Mouse (Mus musculus): ENCODE measurements at regions not wholly inside any gene's neighbourhood (a gene's known extent, or its start where the extent isn't known, plus 50 kb on each side); places are given as distances from the start of the nearest gene placed in this dataset.

GRCm38 (mm10) chr7:134534821-134535220, 135.6 kb upstream of the Dock1 start:
- DNase-seq (ENCODE audit: low spot score), result no peak

DNA sequence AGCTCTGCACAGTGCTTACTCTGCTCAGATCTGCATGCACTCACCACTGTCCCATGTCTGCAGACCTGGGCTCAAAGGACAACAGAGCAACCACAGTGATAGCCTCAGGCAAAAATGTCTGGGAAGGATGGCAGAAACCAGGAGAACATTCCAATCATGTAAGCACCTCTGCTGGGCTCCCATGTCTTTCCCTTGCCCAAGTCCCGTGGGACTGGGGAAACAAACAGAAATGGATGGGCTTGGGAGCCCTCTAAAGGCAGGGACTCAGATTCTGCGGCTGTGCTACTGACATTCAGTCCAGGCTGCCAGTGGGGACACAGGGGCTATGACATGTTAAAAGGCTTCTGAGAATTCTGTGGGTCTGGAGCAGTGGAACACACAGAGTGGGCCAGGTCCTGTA, 128.8 kb upstream of the Dock1 start:
- no peak for DNase-seq (ENCODE audit: low spot score)

DNA sequence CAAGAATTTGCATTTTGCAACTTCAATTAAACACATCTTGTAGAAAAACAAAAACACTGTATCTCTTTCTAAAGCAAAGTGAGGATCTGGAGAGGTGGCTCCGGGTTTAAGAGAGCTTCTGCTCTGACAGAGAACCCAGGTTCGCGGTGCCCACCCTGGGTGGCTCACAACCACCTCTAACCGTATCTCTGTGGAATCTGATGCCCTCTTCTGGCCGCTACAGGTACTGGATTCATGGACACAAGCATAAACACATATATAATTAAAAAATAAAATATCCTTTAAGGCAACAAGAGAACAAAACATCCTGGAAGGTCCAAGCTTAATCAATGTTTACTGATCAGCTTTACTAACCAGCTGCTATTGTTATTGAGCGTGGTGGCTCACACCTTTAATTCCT, 124.3 kb upstream of the Dock1 start:
- DNase-seq (ENCODE audit: low spot score), result no peak

DNA sequence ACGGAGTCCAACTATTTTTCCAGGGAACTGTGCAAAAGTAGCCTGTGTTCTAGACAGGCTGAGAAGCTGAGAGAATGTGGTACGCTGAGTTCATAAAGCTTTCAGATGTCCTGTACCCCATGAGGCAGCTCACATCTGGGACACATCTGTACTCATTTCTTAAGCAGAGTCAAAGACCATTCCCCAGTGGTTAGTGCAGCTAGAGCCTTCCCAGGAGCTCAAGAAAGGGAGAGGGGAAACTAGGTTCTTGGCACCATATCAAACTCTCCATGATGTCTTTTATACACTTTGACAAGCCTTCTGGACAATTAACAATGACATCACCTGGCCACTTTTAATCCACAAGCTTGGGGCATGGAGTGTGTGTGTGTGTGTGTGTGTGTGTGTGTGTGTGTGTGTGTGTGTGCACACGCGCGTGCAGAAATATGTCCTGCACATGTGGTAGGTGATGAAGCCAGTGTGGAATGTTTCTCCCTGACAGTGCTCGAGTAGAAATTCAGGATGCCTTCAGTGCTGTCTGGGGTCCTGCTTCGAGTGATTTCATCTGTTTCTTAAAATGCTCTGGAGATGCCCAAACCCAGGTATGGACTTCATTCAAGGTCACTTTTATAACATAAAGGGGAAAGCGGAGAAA, 121.1 kb upstream of the Dock1 start:
- no peak for DNase-seq (ENCODE audit: low spot score)

DNA sequence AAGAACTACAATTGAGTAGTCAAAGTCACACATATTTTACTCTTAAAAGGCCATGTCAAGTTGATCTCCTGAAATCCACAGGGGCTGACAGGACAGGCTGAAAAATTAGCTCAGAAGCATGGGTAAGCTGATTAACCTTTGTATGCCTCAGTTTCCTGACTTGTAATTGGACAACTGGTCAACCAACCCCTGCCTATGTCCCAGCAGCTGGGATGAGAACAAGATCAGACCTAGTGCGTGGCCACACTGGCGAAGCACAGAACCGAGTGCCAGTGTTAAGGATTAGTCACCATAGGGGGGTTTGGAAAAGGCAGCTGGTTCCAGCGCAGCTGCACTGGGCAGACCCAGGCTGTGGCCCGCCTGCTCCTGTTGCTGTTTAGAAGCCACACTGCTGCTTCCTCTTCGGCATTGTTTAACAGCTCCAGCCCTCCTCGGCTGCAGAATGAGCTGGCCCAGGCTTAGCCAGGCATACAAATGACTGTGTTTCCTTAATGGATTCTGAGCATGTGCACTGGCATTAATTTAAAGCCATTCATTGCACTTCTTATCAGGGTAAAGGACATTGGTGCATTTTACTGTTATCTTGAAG, 120.1 kb upstream of the Dock1 start:
- no peak for DNase-seq (ENCODE audit: low spot score)

DNA sequence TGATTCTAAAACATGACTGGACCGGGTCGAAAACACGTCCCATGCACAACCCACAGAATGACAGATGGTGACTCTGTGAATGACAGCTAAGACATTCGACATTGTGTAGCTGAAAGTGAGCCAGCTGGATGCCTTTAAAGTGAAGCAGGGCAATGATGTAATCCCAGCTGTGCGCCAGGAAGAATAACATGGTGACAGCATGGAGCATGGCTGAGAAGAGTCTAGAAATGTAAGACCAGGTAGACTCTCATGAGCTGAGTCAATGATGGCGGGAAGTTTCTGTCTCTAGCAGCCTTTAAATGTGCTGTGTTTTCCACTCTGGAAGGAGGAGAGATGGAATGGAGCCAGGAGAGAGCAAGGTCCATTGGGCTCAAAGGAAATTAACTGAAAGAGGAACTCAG, 118.4 kb upstream of the Dock1 start:
- DNase-seq (ENCODE audit: low spot score), result no peak

DNA sequence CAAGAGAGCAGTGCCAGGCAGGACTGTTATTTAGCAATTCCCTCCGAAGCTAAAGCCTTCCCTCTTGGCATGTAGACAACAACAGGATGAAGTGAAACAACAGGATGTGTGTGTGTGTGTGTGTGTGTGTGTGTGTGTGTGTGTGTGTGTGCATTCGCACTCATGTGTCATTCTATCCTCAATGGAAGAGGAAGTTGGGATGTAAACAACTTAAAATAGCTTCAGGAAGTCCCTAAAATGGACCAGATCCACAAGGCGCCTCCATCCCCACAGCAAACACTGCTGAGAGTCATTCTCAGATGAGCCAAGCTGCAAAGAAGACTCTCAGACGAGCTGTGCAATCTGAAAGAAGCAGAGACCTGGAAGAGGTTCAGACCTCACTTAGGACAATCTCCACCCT, 114.4 kb upstream of the Dock1 start:
- no peak for DNase-seq (ENCODE audit: low spot score)

DNA sequence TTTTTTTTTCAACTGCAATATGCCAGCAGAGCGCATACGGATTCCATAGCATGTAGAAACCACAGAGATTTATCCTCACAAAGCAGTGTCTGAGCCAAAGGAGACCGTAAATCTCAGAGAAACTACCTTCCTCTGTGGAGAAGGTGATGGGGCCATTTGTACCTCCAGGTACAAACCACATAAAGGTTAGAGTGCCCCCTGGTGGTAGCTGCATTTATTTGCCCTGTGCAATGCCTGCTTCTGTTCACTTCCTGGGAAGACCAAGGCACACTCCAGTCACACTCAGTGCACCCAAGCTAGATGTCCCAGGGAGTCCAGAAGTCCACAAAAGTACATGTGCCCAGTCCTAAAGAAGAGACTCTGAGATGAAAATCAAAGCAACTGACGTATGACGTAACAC, 104.1 kb upstream of the Dock1 start:
- peak; percentile 17 for DNase-seq (ENCODE audit: low spot score)

DNA sequence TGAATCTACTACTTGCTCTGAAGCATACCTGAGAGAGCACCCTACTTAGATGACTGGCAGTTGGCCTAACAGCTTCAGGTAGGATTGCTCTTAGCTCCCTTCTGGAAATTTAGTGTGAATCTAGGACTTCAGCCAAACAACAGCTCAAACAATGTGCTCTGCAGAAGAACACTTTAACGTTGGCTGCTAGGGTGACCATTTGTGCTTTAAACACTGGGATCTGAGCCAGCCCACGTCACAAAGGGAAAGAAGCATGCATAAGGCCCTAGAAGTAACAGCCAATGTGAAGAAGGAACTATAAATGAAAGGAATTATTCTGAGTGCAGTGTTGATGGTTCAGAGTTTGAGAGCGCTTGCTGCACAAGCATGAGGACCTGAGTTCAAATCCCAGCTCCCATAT, 101.2 kb upstream of the Dock1 start:
- no peak for DNase-seq (ENCODE audit: low spot score)

GRCm38 (mm10) chr7:134570176-134570810, 100.2 kb upstream of the Dock1 start:
- DNase-seq (ENCODE audit: low spot score), result no peak

DNA sequence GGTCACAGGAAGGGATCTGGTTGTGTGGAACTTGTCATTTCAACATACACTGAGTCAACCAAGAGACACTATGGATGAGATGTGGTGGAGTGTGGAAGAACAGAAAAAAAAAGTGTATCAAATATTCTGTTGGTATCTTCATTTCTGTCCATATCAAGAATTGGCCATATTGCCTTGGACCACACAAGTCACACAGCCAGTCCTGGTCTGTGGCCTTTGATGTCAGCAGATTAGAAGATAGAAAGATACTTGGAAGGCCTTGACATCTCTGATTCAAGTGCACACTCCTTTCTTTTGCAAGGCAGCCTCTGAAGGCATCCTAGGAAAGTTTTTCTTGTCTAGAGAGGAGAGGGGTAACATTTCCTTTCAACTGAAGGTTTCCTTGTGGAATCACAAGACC, 88.7 kb upstream of the Dock1 start:
- no peak for DNase-seq (ENCODE audit: low spot score)

DNA sequence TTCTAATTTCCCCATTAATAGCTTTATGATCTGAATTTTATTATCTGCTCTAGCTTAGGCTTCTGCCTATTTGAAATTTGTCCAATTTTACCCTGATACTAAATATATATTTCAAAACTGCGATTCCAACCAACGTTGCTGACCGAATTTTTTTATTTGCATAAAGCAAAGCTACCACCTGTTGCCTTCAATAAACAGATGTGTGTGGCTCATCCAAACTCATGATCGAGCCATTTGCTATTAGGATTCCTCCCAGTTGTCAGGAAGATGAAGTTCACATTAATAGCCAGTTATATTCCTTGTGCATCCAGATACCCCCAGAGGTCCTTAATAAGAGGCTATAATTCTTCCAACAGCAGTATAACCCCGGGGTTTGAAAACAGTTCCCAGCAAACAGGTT, 85.0 kb upstream of the Dock1 start:
- no peak for DNase-seq (ENCODE audit: low spot score)

GRCm38 (mm10) chr7:134586990-134587389, 83.5 kb upstream of the Dock1 start:
- no peak for DNase-seq (ENCODE audit: low spot score)

GRCm38 (mm10) chr7:134607886-134608285, 62.6 kb upstream of the Dock1 start:
- peak; percentile 48 for DNase-seq (ENCODE audit: low spot score)

DNA sequence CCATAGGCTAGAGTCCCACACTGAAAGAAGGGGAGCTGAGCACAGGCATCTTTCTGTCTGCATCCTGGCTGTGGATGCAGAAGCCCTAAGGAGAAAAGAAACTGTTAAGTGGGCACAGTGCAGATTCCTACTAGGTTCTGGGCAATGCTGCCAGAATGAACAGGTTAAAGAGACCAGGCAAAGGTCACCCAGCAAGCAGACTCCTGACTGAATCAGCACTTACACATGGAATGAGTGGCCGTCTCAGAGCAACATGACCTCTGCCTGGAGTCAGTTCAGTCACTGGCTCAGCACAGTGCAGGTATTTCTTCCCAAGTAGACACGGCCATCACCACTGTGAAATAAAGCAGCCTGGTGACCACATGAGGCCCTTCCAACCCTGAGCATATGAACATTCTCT, 60.3 kb upstream of the Dock1 start:
- DNase-seq (ENCODE audit: low spot score), result no peak

GRCm38 (mm10) chr7:134611371-134611770, 59.1 kb upstream of the Dock1 start:
- DNase-seq (ENCODE audit: low spot score), result no peak

GRCm38 (mm10) chr7:134612175-134612633, 58.2 kb upstream of the Dock1 start:
- DNase-seq (ENCODE audit: low spot score), result no peak

DNA sequence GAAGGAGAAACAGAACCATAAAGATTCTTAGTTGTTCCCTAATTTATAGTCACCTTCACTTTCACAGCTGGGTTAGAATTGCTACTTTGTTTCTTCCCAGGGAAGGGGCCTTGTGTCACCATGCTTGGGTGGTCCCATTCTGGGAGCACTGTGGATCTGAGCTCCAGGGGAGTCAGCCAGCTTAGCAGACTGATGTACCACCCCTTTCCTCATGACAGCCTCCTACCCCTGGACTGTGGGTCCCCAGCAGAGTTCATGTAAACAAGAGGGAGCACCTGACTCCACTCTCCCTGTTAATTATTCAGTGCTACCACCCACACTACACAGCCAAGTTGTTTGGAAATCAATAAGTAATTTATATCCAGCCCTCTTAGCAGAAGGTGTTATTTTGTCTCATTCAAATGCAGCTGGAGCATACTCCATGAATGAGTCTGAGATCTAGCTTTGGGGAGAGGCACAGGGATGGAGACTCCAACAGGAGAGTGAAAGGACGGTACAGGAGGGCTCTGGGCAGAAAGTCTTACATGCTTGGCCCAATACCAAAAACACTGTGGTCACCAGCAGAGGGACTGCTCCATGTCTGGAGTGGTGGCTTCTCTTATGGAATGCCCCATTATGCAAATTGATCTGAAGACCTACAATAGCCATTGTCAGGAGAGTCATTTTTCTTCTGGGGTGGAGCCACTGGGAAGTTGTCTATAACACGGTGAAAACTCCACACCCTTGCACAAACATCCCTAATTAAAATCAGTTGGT, 51.1 kb upstream of the Dock1 start:
- DNase-seq (ENCODE audit: low spot score), result peak; percentile 12

- DNase-seq (ENCODE audit: low spot score), result no peak
Measured at GRCm38 (mm10) chr7:134620006-134620405, 50.4 kb upstream of the Dock1 start.

Data from testis, postnatal 14 days (tissue).